Mouse (Mus musculus) left cerebral cortex, adult 2 months (tissue): ENCODE measurements around the gene Bmpr1b. TPM values are rescaled to one million over a fixed set of nuclear protein-coding genes. Genes with fewer than 3 reads are reported as not detected.
A peak's percentile ranks its signal among the peaks of the same experiment; 100 is the strongest.

Source experiments
- DNase-seq, 2 experiments: peaks; one replicate each; pipeline ENCODE4 v3.0.0; 2021 to 2022; ENCODE audit warnings: low spot score in 2 of 2, mixed read lengths in 1 of 2; ENCODE audit errors: extremely low spot score in 1 of 2
- H3K27ac ChIP-seq: fragments of 200-600 bp; 2 replicates; pipeline ENCODE4 v1.8.1; 2022
- H3K4me3 ChIP-seq: fragments of 200-600 bp; 2 replicates; pipeline ENCODE4 v1.8.1; 2022
- CTCF ChIP-seq: fragments of 200-600 bp; IDR thresholded peaks from 2 replicates; pipeline ENCODE4 v1.8.1; 2022; ENCODE audit warnings: antibody characterized with exemption, mild to moderate bottlenecking, moderate library complexity
- intact Hi-C: fragments of 180-260 bp; cut with DNase I; formaldehyde crosslinking; loops from one replicate; pipeline ENCODE4 v1.15.1; 2025
- total RNA-seq, 2 experiments: library from RNA; stranded (reverse); gene quantifications; 2 replicates each; pipeline ENCODE4 v1.2.3; 2021

Bmpr1b gene
- total RNA-seq, 2 experiments from 2014 or later: 16.9 to 20.2 TPM

- no peak overlapping the region for H3K4me3 ChIP-seq
- no peak for DNase-seq
- H3K27ac ChIP-seq: no peak overlapping the region
- intact Hi-C loops: no loop called here
- no peak for TF ChIP-seq CTCF
Measured at GRCm38 (mm10) chr3:141849206-141849605, 320.0 kb downstream of the Bmpr1b start.

DNA sequence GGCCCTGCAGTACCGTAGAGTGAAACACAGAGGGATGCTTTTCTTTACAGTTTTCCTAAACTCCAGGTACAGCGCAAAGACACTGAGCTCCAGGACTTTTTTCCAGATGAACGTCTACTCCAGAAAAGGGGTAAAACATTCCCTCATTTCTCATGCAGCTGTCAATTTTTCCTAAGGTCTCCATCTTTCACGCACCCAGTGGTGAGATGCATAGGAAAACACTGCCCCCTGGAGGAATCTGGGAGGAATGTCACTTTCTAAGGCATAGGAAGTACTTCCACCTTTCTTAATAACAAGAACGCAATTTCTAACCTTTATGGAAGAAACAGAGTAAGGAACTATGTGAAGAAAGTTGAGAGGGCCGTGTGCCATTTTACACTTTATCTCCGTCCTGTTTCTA, 330.4 kb downstream of the Bmpr1b start:
- Histone ChIP-seq H3K4me3 (no peak overlapping the region), H3K27ac (no peak overlapping the region)
- intact Hi-C loops: loop anchor here (10.0 kb wide), 1 partner anchor 1154 kb away; no protein-coding TSS in a partner anchor
- peak; percentile 85 for TF ChIP-seq CTCF
- DNase-seq: peak in 1 of 2 experiments; percentile 21

DNA sequence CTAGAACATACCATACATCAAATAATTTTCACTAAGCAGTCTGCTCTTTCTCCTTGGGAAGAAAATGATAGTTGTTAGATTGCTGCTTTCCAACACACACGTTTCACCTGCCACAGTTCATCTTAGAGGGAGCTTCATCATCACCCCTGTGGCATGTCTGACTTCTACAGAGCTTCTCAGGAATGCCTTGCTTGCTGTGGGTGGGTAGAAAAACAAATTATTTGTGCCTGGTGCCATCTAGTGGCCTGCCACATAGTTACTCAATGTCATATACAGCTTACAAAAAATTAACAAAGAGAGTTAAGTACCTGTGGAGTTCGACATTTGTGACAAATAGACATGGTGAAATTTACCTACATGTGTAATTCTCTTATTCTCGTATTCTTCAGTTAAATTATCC, 338.1 kb downstream of the Bmpr1b start:
- intact Hi-C loops: loop anchor here (2.0 to 10.0 kb wide), 3 partner anchors 366 to 1879 kb away; partner anchors contain the start of gene Unc5c
- TF ChIP-seq CTCF: peak; percentile 84
- H3K4me3 ChIP-seq: no peak overlapping the region
- peak; percentile 73 to 75 for DNase-seq
- no peak overlapping the region for H3K27ac ChIP-seq

DNA sequence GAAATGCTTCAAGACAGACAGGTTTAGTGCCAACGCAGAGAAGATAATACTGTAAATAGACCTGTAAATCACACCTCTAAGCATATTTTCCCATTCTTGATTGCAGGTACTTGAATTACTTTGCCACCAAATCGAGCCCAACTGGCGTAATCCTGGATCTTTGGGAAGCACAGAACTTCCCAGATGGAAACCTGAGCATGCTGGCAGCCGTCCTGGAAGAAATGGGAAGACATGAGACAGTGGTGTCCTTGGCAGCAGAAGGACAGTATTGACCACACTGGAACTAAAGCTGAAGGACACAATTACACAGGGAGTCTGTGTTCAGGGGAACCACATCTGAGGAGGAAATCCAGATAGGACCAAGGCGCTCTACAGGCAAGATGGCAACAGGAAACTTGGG, 340.9 kb downstream of the Bmpr1b start:
- no peak overlapping the region for H3K4me3 ChIP-seq
- TF ChIP-seq CTCF: no peak
- DNase-seq: no peak
- intact Hi-C loops: loop anchor here (5.0 kb wide), 1 partner anchor 1646 kb away; no protein-coding TSS in a partner anchor
- no peak overlapping the region for H3K27ac ChIP-seq

DNA sequence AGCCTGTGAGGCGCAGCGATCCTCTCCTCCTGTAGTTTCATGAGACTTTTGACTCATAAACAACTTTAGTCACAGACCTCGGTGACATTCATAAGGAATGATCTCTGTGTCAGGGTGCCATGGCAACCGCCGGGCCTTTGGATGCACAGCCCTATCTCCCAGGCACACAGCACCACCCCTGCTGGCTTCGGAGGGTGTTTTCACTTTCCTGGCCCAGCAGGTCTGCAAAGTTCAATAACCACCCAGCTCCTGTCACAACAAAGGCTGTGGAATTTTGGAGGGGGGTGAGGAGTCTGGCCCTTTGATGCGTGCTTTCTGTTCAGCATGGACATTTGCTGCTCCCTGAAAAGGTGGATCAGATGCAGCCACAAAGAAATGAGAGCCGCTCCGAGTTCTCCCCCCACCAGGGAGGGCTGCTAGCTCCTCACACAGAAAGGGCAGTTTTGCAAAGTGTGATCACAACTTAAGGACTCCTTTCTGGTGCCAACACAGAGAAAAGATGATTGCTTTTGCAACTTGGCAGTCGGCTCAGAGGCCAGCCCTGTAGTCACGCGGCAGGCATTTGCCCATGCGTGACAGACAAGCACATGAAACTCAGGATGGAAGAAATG, 349.8 kb downstream of the Bmpr1b start:
- no peak; the same call in 1 of the 2 replicates for TF ChIP-seq CTCF
- peak; percentile 24 to 31 for DNase-seq
- no peak overlapping the region for H3K27ac ChIP-seq
- intact Hi-C loops: no loop called here
- H3K4me3 ChIP-seq: no peak overlapping the region

DNA sequence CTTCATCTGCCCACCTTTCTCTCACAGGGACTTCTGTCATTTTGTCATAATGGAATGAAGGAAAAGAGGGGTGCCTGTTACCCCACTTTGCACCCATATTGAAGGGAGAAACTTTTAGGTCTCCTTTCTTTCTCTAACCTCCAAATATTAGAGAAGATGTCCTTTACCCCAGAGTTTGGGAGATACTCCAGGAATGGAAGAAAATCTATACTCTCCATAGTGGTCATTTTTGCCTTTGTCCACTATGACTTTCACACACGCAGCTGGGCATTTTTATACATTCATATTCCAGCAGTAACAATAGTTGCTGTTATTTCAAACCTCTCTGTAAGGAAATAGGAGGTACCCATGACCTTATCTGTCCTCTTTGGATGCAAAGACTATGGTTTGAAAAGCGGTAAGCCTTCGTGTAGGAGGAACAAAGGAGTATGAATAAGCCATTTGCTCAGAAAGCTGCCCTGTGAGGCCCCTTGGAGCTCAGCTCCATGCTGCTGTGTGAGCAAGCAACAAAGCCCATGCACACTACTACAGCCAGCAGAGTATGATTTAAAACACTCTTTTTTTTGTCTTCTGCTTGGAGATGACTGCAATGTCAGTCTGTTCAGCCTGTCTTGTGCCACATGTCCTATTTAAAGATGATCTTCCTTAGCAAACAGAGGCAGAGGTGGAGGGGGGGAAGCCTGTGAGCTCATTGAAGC, 350.5 kb downstream of the Bmpr1b start:
- H3K27ac ChIP-seq: no peak overlapping the region
- DNase-seq: no peak
- no peak overlapping the region for H3K4me3 ChIP-seq
- intact Hi-C loops: no loop called here
- no peak for TF ChIP-seq CTCF

DNA sequence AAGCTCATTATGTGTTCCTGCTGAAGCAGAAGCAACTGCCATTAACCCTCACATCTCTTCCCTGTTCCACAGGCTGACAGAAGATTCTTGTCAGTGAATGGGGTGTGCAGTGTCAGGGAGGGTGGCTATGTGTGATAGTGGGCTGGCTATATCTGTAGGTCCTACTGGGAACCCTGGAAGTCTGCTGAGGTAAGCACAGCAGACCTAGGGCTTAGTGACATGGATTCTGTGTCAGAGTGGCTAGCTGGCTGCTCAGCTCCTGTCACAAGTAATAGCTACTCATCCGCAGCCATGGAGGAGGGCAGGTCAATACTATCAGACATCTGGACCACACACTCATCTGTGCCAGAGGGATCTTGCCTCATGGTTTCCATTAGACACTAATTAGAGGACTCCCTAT, 354.4 kb downstream of the Bmpr1b start:
- intact Hi-C loops: no loop called here
- no peak for TF ChIP-seq CTCF
- Histone ChIP-seq H3K4me3 (no peak overlapping the region), H3K27ac (no peak overlapping the region)
- DNase-seq: no peak

DNA sequence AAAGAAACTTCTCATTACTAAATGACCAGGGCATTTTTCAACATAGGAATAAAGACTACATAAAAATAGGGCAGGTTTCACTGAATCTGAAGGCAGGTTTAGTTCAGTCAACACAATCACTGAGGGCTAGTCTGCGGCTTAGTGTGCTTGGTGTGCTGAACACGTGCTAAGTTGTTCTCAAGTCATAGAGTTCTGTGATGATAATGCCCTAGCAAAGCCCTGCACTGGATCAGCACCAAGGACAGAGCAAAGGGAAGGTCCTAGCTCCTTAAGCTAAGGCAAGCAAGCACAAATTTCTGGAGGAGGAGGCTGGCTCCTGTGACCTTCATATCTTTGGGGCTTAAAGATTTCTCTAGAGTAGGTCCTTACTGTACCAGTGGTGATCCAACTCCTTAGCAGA, 357.9 kb downstream of the Bmpr1b start:
- no peak for DNase-seq
- H3K27ac ChIP-seq: no peak overlapping the region
- TF ChIP-seq CTCF: no peak
- intact Hi-C loops: no loop called here
- H3K4me3 ChIP-seq: no peak overlapping the region

- H3K27ac ChIP-seq: no peak overlapping the region
- no peak for DNase-seq
- H3K4me3 ChIP-seq: no peak overlapping the region
- intact Hi-C loops: no loop called here
- TF ChIP-seq CTCF: no peak
Measured at GRCm38 (mm10) chr3:141810944-141811343, 358.3 kb downstream of the Bmpr1b start.

DNA sequence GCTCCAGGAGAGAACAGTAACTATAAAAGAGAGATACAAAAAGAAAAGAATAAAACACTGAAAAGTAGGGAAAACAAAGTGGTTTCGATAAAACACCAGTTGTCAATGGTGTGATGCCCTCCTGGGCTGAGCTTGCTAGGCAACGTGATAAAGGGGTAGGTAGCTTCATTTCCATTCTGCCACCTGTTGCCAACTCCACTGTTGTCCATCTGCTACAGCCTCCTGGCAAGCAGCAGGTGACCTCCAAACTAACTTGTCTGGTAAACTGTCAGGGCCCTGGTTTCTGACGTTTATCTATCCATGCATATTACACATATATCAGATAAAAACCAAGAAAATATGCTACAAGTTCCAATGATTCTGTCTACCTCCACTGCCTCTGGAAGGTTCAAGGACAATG, 359.6 kb downstream of the Bmpr1b start:
- Histone ChIP-seq H3K27ac (no peak overlapping the region), H3K4me3 (no peak overlapping the region)
- no peak for TF ChIP-seq CTCF
- intact Hi-C loops: no loop called here
- DNase-seq: no peak

- TF ChIP-seq CTCF: no peak
- intact Hi-C loops: no loop called here
Measured at GRCm38 (mm10) chr3:141804133-141804532, 365.1 kb downstream of the Bmpr1b start.

DNA sequence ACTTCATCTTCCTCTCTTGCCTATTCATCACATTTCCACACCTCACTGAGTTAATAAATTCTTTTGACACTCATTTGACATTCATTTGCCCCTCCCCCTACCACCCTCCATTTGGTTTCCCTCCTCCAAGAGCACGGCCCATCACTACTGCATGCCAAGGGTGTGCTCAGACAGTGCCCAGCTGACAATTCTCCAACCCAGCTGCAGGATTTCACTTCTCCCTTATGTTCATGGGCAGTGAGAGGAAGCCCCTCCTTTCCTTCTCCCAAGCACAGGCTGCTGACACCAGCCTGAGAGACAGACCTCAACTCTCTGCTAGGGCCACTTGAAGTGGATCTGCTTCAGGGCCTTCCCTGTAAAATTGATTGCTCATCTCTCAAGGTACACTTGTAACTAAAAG, 371.4 kb downstream of the Bmpr1b start:
- no peak for TF ChIP-seq CTCF
- Histone ChIP-seq H3K4me3 (no peak overlapping the region), H3K27ac (no peak overlapping the region)
- no peak for DNase-seq
- intact Hi-C loops: no loop called here

More at GRCm38 (mm10) chr3:141804133-141804532, 365.1 kb downstream of the Bmpr1b start:
- Histone ChIP-seq H3K4me3 (no peak overlapping the region), H3K27ac (no peak overlapping the region)
- no peak for DNase-seq

GRCm38 (mm10) chr3:141797372-141797771, 371.9 kb downstream of the Bmpr1b start:
- intact Hi-C loops: no loop called here
- DNase-seq: no peak
- no peak for TF ChIP-seq CTCF

More at GRCm38 (mm10) chr3:141797372-141797771, 371.9 kb downstream of the Bmpr1b start:
- no peak overlapping the region for H3K4me3 ChIP-seq
- H3K27ac ChIP-seq: no peak overlapping the region
